Mouse (Mus musculus): Measurements from ENCODE around the gene Zdhhc23.

DNA sequence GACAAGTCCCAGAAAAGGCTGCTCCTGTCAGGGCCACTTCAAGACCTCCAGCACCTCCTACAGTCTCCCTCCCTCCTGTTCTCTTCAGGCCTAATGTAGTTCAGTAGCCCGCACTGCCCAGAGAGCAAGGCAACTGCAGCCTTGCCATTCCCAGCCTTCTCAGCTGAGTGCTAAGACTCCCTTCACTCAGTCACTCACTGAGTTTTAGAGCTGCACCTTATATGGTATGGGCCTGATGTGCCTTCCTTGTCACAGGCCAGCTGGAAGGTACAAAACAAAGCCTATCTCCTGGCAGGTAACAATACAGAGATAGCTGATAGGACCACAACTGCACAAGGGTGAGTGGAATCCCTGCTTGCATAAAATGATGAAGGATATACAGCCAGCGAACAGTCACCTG is 7.2 kb downstream of the Zdhhc23 start:
- TF ChIP-seq CTCF (IDR thresholded peaks at IDR 0.05; ENCODE audit: low read depth) (no peak), EP300 (IDR thresholded peaks at IDR 0.05; ENCODE audit: low read depth) (no peak)

Measured in heart, postnatal 0 days (tissue).